Mouse (Mus musculus): ENCODE measurements around the gene Olfr1006. TPM values are rescaled to one million over a fixed set of nuclear protein-coding genes. Genes with fewer than 3 reads are reported as not detected.

Gene Olfr1006
- not detected for polyA plus RNA-seq (2014; fragmentation: Illumina TruSeq; extraction: RNeasy Lipid Tissue Mini Kit (QIAGEN cat#74804); ENCODE audit: low read depth, low replicate concordance)

DNA sequence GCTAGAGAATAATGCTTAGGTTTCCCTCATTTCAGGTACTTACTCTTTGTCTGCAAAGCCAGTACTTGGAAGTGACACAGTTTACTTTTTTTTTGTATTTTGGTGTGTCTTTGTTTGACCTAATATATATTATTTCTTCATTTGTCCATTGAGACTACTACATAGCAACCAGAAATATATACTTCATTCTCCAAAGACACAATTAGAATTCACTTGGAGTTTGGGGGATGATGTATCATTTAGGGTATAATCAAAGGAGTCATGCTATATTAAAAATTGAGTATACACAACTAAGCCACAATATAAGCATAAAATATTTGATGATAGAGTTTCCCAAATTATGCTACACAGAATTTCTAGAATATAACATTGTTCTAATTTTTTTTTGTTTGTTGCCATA, at the start of gene Olfr1006:
Gene Olfr1006 (minus strand): TSS at position 101 of the 400 bp plus-strand sequence.

DNA sequence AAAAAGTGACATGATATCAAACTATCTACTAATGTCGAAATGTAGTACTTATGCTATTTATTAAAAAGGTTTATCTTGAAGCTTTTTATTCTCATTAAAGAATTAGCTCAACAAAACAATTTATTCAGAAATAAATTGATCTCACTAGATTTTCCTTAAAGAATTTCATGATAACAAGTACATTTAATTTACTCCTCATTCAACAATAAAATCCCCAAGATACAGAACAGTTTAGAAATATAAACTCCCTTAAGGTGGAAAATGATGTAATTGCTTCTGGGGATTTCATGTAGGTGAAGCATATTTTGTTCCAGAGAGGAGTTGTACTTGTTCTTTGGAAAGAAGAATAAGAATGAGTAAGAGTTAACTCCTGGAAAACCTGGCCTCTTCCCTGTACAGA, 36.6 kb upstream of the Olfr1006 start, which contains the start of gene Olfr1009:
Gene Olfr1009 (plus strand): TSS at position 301 of the 400 bp plus-strand sequence.

DNA sequence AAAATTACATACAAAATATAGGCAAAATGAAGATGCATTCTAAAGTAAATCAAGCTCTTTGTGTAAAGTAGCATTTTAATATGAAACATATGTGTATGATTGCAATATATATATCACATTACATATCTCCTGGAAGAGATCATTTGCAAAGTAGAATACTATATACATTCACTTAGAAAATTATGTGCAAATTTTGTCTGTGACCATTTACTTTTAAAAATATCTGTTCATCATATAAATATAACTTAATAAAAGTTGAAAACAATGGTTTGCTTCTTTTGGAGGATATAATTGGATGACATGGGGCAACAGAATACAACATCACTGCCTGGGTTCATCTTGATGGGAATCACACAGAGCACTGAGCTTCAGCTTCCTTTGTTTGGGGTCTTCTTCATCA, 10.6 kb upstream of the Olfr1006 start, which contains the start of gene Olfr1008:
Gene Olfr1008 (plus strand): TSS at position 301 of the 400 bp plus-strand sequence.

DNA sequence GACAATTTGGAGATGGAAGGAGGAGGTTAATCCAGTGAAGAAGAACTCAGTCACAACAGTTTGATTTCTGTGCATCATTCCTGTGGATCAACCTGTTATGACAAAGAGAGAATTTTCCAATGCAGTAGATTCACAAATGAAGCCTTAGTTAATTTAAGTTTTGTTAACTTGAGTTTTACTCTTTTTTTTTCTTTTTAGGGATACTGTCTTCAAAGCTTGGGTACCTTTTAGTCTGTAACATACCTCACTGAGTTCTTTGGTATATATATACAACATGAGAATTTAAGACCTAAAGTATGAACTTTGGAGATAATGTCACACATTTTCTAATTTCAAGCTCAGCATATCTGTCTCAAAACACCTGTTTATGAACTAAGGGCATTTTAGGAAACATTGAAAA, 14.2 kb downstream of the Olfr1006 start, which contains the start of gene Olfr154:
Gene Olfr154 (minus strand): TSS at position 101 of the 400 bp plus-strand sequence.

DNA sequence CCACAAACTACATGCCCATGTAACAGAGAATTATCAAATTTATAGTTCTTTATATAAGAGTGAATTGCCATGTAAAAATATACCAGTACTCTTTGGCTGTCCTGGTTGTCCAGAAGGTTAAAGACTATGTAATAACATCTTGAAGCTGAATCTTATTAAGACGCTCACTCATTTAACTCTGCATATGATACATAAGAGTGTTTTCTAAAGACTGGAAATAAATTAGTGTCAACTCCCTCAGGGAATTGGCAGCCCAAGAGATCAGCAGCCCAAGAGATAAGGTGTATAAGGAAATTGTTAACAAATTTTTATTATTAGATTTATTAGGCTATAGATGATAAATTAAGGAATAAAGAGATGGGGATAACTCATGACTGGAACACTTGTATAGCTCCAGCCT, 28.0 kb downstream of the Olfr1006 start, which contains the start of gene Olfr1002:
Gene Olfr1002 (minus strand): TSS at position 101 of the 400 bp plus-strand sequence.

Other genes starting within 250 kb of the Olfr1006 start
- not detected for gene Olfr994, start 242.3 kb downstream of the Olfr1006 start, polyA plus RNA-seq (2014; fragmentation: Illumina TruSeq; extraction: RNeasy Lipid Tissue Mini Kit (QIAGEN cat#74804); ENCODE audit: low read depth, low replicate concordance)
- not detected for gene Olfr995, start 235.1 kb downstream of the Olfr1006 start, polyA plus RNA-seq (2014; fragmentation: Illumina TruSeq; extraction: RNeasy Lipid Tissue Mini Kit (QIAGEN cat#74804); ENCODE audit: low read depth, low replicate concordance)
- not detected for gene 4833423E24Rik, start 159.7 kb downstream of the Olfr1006 start, polyA plus RNA-seq (2014; fragmentation: Illumina TruSeq; extraction: RNeasy Lipid Tissue Mini Kit (QIAGEN cat#74804); ENCODE audit: low read depth, low replicate concordance)
- gene Olfr996, start 99.6 kb downstream of the Olfr1006 start, polyA plus RNA-seq (2014; fragmentation: Illumina TruSeq; extraction: RNeasy Lipid Tissue Mini Kit (QIAGEN cat#74804); ENCODE audit: low read depth, low replicate concordance) = not detected
- gene Olfr998, start 89.8 kb downstream of the Olfr1006 start, polyA plus RNA-seq (2014; fragmentation: Illumina TruSeq; extraction: RNeasy Lipid Tissue Mini Kit (QIAGEN cat#74804); ENCODE audit: low read depth, low replicate concordance) = not detected
- not detected for gene Olfr1000, start 66.9 kb downstream of the Olfr1006 start, polyA plus RNA-seq (2014; fragmentation: Illumina TruSeq; extraction: RNeasy Lipid Tissue Mini Kit (QIAGEN cat#74804); ENCODE audit: low read depth, low replicate concordance)
- gene Olfr1002, start 28.1 kb downstream of the Olfr1006 start, polyA plus RNA-seq (2014; fragmentation: Illumina TruSeq; extraction: RNeasy Lipid Tissue Mini Kit (QIAGEN cat#74804); ENCODE audit: low read depth, low replicate concordance) = not detected
- gene Olfr154, start 14.3 kb downstream of the Olfr1006 start, polyA plus RNA-seq (2014; fragmentation: Illumina TruSeq; extraction: RNeasy Lipid Tissue Mini Kit (QIAGEN cat#74804); ENCODE audit: low read depth, low replicate concordance) = not detected
- not detected for gene Olfr1008, start 10.7 kb upstream of the Olfr1006 start, polyA plus RNA-seq (2014; fragmentation: Illumina TruSeq; extraction: RNeasy Lipid Tissue Mini Kit (QIAGEN cat#74804); ENCODE audit: low read depth, low replicate concordance)
- gene Olfr1009, start 36.7 kb upstream of the Olfr1006 start, polyA plus RNA-seq (2014; fragmentation: Illumina TruSeq; extraction: RNeasy Lipid Tissue Mini Kit (QIAGEN cat#74804); ENCODE audit: low read depth, low replicate concordance) = not detected
- gene Olfr1012, start 84.0 kb upstream of the Olfr1006 start, polyA plus RNA-seq (2014; fragmentation: Illumina TruSeq; extraction: RNeasy Lipid Tissue Mini Kit (QIAGEN cat#74804); ENCODE audit: low read depth, low replicate concordance) = not detected
- gene Olfr1013, start 88.3 kb upstream of the Olfr1006 start, polyA plus RNA-seq (2014; fragmentation: Illumina TruSeq; extraction: RNeasy Lipid Tissue Mini Kit (QIAGEN cat#74804); ENCODE audit: low read depth, low replicate concordance) = not detected
- gene Olfr1014, start 93.9 kb upstream of the Olfr1006 start, polyA plus RNA-seq (2014; fragmentation: Illumina TruSeq; extraction: RNeasy Lipid Tissue Mini Kit (QIAGEN cat#74804); ENCODE audit: low read depth, low replicate concordance) = not detected
- gene Olfr1015, start 103.2 kb upstream of the Olfr1006 start, polyA plus RNA-seq (2014; fragmentation: Illumina TruSeq; extraction: RNeasy Lipid Tissue Mini Kit (QIAGEN cat#74804); ENCODE audit: low read depth, low replicate concordance) = not detected
- gene Olfr1016, start 123.8 kb upstream of the Olfr1006 start, polyA plus RNA-seq (2014; fragmentation: Illumina TruSeq; extraction: RNeasy Lipid Tissue Mini Kit (QIAGEN cat#74804); ENCODE audit: low read depth, low replicate concordance) = not detected
- not detected for gene Olfr1018, start 139.7 kb upstream of the Olfr1006 start, polyA plus RNA-seq (2014; fragmentation: Illumina TruSeq; extraction: RNeasy Lipid Tissue Mini Kit (QIAGEN cat#74804); ENCODE audit: low read depth, low replicate concordance)
- gene Olfr1019, start 166.7 kb upstream of the Olfr1006 start, polyA plus RNA-seq (2014; fragmentation: Illumina TruSeq; extraction: RNeasy Lipid Tissue Mini Kit (QIAGEN cat#74804); ENCODE audit: low read depth, low replicate concordance) = not detected
- gene Olfr1020, start 168.3 kb upstream of the Olfr1006 start, polyA plus RNA-seq (2014; fragmentation: Illumina TruSeq; extraction: RNeasy Lipid Tissue Mini Kit (QIAGEN cat#74804); ENCODE audit: low read depth, low replicate concordance) = not detected
- not detected for gene Olfr1022, start 189.8 kb upstream of the Olfr1006 start, polyA plus RNA-seq (2014; fragmentation: Illumina TruSeq; extraction: RNeasy Lipid Tissue Mini Kit (QIAGEN cat#74804); ENCODE audit: low read depth, low replicate concordance)
- not detected for gene Olfr1023, start 206.9 kb upstream of the Olfr1006 start, polyA plus RNA-seq (2014; fragmentation: Illumina TruSeq; extraction: RNeasy Lipid Tissue Mini Kit (QIAGEN cat#74804); ENCODE audit: low read depth, low replicate concordance)
- not detected for gene Olfr1024, start 226.3 kb upstream of the Olfr1006 start, polyA plus RNA-seq (2014; fragmentation: Illumina TruSeq; extraction: RNeasy Lipid Tissue Mini Kit (QIAGEN cat#74804); ENCODE audit: low read depth, low replicate concordance)
- not detected for gene Olfr1025-ps1, start 236.4 kb upstream of the Olfr1006 start, polyA plus RNA-seq (2014; fragmentation: Illumina TruSeq; extraction: RNeasy Lipid Tissue Mini Kit (QIAGEN cat#74804); ENCODE audit: low read depth, low replicate concordance)
- not detected for gene Olfr1026, start 242.8 kb upstream of the Olfr1006 start, polyA plus RNA-seq (2014; fragmentation: Illumina TruSeq; extraction: RNeasy Lipid Tissue Mini Kit (QIAGEN cat#74804); ENCODE audit: low read depth, low replicate concordance)

Measured in adipose tissue, adult 10 weeks (tissue).